ENCODE assay signal across 1 mouse cellular context in genomic region chr4:63858646-63859224, GRCm38 (mm10).
A peak's percentile ranks its signal among the peaks of the same experiment; 100 is the strongest.
TF ChIP-seq lines count a peak whose summit lies in the region.

No protein-coding gene starts in this region.

TF ChIP-seq in CH12.LX, 34 proteins besides CTCF, POLR2A, EP300 and RAD21 (continued from another document):
- no peak for TF ChIP-seq SIN3A (IDR thresholded peaks at IDR 0.05; ENCODE audit: low read length)
- no peak for TF ChIP-seq HCFC1 (IDR thresholded peaks at IDR 0.05; ENCODE audit: low read depth, low read length)
- peak; percentile 52; the same call in 1 of the 2 replicates for TF ChIP-seq MXI1 (IDR thresholded peaks at IDR 0.05; ENCODE audit: low read depth, low read length)
- no peak for TF ChIP-seq MAFK (IDR thresholded peaks at IDR 0.05; ENCODE audit: insufficient replicate concordance, low read length)
- TF ChIP-seq NRF1 (IDR thresholded peaks at IDR 0.05; ENCODE audit: low read depth, low read length), result no peak
- TF ChIP-seq ZMIZ1 (IDR thresholded peaks at IDR 0.05; ENCODE audit: low read depth, low read length), result peak; percentile 69
- TF ChIP-seq MAX (IDR thresholded peaks at IDR 0.05; ENCODE audit: low read length), result 0 out of 2 replicates have a peak, but pooled peaks have one; percentile 32
- no peak for TF ChIP-seq USF2 (conservative IDR thresholded peaks at IDR 0.05; ENCODE audit: low read depth, low read length)
- TF ChIP-seq TBP (conservative IDR thresholded peaks at IDR 0.05; ENCODE audit: low read depth, low read length), result peak; percentile 43; the same call in 1 of the 2 replicates
- TF ChIP-seq JUND (conservative IDR thresholded peaks at IDR 0.05; ENCODE audit: low read depth, low read length), result no peak
- TF ChIP-seq MYC (IDR thresholded peaks at IDR 0.05; ENCODE audit: low read depth, low read length), result no peak
- no peak for TF ChIP-seq USF1 (IDR thresholded peaks at IDR 0.05; ENCODE audit: low read depth, low read length)
- TF ChIP-seq BHLHE40 (IDR thresholded peaks at IDR 0.05; ENCODE audit: low read depth, low read length), result no peak
- no peak for TF ChIP-seq ZNF384 (IDR thresholded peaks at IDR 0.05; ENCODE audit: low read depth, low read length)
- TF ChIP-seq E2F4 (IDR thresholded peaks at IDR 0.05; ENCODE audit: insufficient replicate concordance, low read depth, low read length), result no peak
- no peak for TF ChIP-seq CHD2 (IDR thresholded peaks at IDR 0.05; ENCODE audit: low read length)
- TF ChIP-seq JUN (IDR thresholded peaks at IDR 0.05; ENCODE audit: insufficient read depth, low read depth, low read length), result no peak
- TF ChIP-seq POLR2AphosphoS2 (IDR thresholded peaks at IDR 0.05; ENCODE audit: low read depth, low read length), result no peak
